Mouse (Mus musculus): ENCODE data around the gene Inpp5f.
"Not testable (repeated sequence)": the region's sequence is repeated elsewhere in the genome, so short reads cannot be mapped to it uniquely, and the experiment has no call there.

Inpp5f gene

GRCm38 (mm10) chr7:128610897-128611798 is at the start of gene Inpp5f:
Gene Inpp5f, plus strand, starts transcription at chr7:128611328.
- DNase-seq (ENCODE audit: extremely low spot score, low read depth, low spot score) = peak; percentile 98

DNA sequence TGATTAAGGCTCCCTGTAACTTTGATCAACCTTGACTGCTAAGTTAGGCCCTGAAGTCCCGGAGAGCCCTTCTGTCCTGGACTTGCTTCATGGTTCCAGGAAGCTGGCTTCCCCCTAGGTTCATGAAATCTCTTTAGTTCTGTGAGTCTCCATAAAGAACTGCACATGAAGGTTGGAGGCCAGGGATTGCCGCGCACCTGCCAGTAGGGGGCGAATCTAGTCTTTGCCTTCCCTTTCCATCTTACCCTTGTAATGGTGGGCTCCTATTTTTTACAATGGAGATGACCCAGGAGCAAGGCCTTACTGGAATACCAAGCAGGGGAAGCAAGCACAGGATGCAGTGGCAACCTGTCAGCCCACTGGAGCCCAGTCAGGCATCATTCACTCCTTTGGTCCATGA is 47.8 kb upstream of the Inpp5f start:
- no peak for DNase-seq (ENCODE audit: extremely low spot score, low read depth, low spot score)

GRCm38 (mm10) chr7:128566311-128566710 is 44.8 kb upstream of the Inpp5f start:
- DNase-seq (ENCODE audit: extremely low spot score, low read depth, low spot score) = no peak

DNA sequence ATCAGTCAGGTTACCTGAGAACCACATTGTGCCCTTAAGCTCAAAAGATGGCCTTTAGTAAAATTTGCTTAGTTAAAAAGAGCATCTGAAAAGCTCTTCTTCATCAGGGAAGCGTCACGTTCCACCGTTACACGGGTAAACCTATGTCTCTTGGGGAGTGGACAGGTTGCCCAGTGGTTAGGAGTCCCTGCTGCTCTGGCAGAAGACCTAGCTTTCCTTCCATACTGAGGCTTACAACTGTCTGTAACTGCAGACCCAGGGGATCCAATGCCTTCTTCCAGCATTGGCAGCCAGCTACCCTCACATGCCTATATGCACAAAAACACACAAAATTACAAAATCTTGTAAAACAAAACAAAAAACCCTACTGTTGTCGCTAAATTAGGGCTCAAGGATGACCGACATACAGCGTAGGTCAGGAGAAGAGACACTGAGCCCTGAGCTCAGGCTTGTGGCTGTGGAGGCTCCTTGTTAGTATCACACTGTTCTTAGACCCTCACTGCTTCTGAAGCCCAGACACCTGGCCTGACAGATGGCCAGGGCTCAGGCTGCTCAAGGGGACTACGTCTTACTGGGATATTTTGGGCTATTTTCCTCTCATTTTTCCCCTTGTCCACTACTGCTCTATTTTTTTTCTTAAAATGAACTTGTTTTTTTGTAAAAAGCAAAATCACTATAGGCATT is 43.4 kb upstream of the Inpp5f start:
- no peak for DNase-seq (ENCODE audit: extremely low spot score, low read depth, low spot score)

GRCm38 (mm10) chr7:128569429-128569828 is 41.7 kb upstream of the Inpp5f start:
- DNase-seq (ENCODE audit: extremely low spot score, low read depth, low spot score) = not testable (repeated sequence)

GRCm38 (mm10) chr7:128569987-128570656 is 41.0 kb upstream of the Inpp5f start:
- no peak for DNase-seq (ENCODE audit: extremely low spot score, low read depth, low spot score)

DNA sequence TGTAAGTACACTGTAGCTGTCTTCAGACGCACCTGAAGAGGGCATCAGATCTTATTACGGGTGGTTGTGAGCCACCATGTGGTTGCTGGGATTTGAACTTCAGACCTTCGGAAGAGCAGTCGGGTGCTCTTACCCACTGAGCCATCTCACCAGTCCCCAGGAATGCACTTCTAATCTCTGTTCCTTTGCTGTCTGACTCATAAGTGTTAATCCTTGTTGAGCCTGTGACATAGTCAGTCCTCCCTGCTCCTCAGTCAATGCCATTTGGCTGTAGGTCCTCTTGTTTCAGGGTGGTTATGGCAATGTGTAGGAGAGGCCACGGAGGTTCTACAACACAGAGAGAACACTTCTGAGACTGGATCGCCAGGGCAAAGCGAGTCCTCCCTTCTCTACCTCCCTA is 40.5 kb upstream of the Inpp5f start:
- DNase-seq (ENCODE audit: extremely low spot score, low read depth, low spot score) = not testable (repeated sequence)

DNA sequence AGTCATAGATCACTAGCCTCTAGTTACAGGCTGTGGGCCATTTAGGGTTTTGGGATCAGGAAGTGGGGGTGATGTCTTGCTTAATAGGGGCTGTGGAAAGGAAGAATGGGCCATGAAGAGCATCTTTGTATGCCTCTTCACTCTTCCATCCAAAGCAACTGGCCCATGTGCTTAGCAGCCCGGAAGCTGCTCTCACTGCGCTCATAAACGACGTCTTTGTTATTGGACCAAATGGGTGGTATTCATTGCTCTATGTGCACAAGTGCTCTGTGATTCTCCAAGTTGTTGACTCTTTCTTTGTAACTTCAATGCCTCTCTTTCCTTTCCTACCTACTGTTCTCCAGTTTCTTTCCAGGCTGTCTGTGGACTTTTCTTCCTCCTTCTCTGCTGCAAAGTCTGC is 39.1 kb upstream of the Inpp5f start:
- DNase-seq (ENCODE audit: extremely low spot score, low read depth, low spot score) = no peak

DNA sequence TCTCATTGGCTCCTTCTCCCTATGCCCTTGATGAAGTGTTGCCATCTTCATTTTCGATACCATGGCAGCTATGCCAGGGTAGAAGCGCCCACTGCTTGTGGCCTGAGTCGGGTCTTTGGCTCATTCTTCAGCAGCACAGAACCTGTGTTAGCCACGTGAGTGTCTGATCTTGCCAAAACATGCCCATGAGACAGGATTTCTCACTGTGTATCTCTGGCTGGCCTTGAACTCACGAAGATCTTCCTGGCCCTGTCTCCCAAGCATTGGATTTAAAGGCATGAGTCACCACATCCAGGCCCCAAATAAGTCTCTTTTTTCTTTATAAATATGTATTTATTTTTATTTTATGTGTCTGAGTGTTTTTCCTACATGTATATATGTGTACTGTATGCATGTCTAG is 35.9 kb upstream of the Inpp5f start:
- no peak for DNase-seq (ENCODE audit: extremely low spot score, low read depth, low spot score)

DNA sequence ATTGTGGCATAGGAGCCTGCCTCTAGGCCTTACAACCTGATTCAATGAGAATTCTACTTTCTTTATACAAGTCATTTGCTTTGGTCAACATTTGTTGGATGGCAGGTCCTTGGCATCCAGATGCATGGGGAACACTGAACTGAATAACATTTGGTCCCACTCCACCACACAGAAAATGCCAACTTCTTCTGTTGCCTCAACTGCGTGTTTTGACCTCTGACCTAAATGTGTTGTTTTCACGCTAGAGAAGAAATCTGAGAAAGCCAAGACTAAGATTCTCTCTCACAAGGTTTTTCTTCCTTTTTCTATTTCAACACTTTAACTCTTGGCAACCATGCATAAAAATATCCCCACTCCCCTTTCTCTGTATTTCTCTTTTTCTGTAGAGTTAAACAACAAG is 35.3 kb upstream of the Inpp5f start:
- DNase-seq (ENCODE audit: extremely low spot score, low read depth, low spot score) = no peak

GRCm38 (mm10) chr7:128577607-128578006 is 33.5 kb upstream of the Inpp5f start:
- DNase-seq (ENCODE audit: extremely low spot score, low read depth, low spot score) = no peak

DNA sequence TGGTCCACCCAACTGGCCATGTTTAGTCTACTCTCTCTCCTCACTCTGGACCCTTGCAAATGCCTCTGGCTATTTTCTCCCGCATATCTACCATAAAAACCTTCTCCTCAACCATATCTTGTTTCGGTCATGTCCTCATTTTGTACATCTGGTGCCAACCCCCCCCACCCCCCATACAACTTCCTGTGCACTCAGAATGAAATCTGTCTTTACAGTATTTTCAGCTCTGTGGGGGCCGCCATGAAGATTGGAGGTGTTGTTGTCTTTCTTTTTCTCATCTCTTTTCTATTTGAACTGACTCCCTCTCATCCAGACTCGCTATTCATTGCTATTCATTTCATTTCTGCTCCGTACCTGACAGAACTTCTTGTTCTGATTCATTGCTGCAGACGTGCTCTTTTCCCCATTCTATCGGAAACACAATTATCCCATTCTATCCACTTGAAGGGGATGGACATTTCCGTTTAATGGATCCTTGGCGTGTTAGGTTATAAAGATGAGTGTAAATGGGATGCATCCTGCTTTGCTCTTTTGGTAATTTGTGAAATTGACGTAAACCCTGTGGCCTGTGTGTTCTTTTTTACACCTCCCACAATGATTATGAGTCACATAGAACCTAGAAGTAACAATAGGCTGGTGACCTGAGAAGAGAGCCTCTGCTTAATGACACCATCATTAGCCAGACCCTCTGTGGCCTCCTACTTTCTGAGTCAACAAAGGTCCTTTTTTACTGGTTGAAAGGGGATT is 32.8 kb upstream of the Inpp5f start:
- DNase-seq (ENCODE audit: extremely low spot score, low read depth, low spot score) = no peak

DNA sequence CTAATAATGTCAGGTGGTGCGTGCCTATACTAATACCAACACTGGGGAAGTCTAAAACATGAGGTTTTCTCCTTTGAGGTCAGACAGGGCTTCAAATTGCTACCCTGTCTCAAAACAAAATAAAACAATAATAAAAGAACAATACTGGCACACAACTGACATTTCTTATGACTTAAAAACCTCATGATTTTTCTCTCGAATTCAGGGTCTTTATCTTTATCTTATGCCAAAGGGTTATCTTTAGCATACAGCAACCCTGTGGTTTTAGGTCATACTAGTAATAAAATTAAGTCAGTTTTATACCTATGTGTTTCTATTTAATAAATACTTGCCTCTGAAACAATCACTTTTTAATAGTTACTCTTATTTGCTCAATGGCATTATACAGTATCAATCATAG is 31.7 kb upstream of the Inpp5f start:
- no peak for DNase-seq (ENCODE audit: extremely low spot score, low read depth, low spot score)

GRCm38 (mm10) chr7:128580318-128580717 is 30.8 kb upstream of the Inpp5f start:
- no peak for DNase-seq (ENCODE audit: extremely low spot score, low read depth, low spot score)

GRCm38 (mm10) chr7:128581864-128582484 is 29.2 kb upstream of the Inpp5f start:
- DNase-seq (ENCODE audit: extremely low spot score, low read depth, low spot score) = no peak

DNA sequence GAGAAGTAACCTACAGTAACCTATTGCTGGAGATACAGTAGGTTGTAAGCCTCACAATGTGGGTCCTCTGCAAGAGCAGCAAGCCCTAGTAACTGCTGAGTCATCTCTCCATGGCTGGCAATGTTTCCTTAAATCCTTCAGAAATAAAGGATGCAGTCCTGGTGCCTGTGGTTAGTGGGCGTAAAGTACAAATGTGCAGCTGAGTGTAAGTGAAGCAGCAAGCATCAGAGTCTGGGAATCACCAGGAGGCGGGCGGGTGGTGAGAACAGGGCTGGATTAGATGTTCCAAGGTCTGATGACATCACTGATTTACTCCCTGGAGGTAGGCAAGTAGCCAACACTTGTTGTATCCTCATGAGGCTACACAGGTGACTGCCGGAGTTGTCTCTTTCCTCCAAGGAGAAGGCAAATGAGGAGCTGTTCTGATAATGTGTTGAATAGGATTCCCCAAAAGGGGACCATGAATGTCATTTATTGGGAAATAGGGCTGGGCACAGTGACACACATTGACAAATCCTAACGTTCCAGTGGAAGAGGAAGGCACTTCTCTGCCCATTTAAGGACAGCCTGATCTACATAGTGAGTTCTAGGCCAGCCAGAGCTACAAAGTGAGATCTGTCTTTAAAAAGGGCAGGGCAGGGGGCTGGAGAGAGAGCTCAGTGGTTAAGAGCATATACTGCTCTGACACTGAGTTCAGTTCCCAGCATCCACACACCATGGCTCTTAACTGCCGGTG is 27.7 kb upstream of the Inpp5f start:
- DNase-seq (ENCODE audit: extremely low spot score, low read depth, low spot score) = no peak

DNA sequence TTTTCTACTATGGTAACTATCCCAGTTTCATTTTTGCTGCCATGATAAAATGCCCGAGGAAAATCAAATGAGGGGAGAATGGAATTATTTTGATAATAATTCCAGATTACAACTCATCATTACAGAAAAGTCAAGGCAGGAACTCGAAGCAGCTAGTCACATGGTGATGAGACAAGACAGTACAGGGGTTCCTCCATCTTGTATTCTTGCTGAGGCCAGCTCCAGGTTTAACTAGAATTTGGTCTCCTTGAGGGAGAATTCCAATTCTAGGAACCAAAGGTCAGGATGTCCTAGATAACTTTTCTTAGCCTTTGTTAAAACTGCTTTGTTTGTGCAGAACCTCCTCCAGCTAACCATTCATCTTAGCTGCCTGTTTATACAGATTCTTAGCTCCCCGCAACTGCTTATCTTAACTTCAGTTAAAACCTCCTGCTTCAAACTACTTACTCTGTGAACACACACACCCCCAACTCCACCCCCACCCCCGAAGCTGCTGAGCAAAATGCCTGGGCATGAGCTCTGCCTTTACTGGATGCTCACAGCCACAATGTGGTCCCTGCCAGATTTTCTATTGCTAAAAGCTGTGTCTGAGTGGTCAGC is 23.7 kb upstream of the Inpp5f start:
- no peak for DNase-seq (ENCODE audit: extremely low spot score, low read depth, low spot score)

- DNase-seq (ENCODE audit: extremely low spot score, low read depth, low spot score) = no peak
Observed at GRCm38 (mm10) chr7:128591345-128592084, 19.6 kb upstream of the Inpp5f start.

Data from hindlimb bud, embryonic 11.5 days (tissue).